Mouse (Mus musculus) Patski (cell line): Measurements from ENCODE around the gene Plekha6. TPM values are rescaled to one million over a fixed set of nuclear protein-coding genes. Genes with fewer than 3 reads are reported as not detected.

ENCODE experiments used
- ATAC-seq: fragments of 100-300 bp; one replicate; pipeline ENCODE4 v1.8.0; 2021
- CTCF ChIA-PET: fragments of 350-600 bp; sonication (Branson Sonifier 250); formaldehyde crosslinking; loops from one replicate; lab custom pipeline; 2022; ENCODE audit warnings: inconsistent platforms; lab: Charles Lee
- POLR2A ChIA-PET: fragments of 350-600 bp; sonication (Branson Sonifier 250); formaldehyde crosslinking; loops from one replicate; lab custom pipeline; 2022; ENCODE audit warnings: antibody characterized with exemption, inconsistent platforms; lab: Charles Lee
- DNase-seq: peaks from one replicate; pipeline ENCODE4 v3.0.0-alpha.2; 2011; ENCODE audit warnings: low read depth, low spot score
- H3K27me3 ChIP-seq: fragments of 371-371 bp; one replicate; pipeline ENCODE4 v1.5.1; 2021
- CTCF ChIP-seq: fragments of 100-300 bp; IDR thresholded peaks from one replicate; pipeline ENCODE4 v1.5.1; 2021
- in situ Hi-C: fragments of 300-500 bp; cut with MboI; formaldehyde crosslinking; loops from 3 replicates; pipeline ENCODE4 v1.11.1; 2018; ENCODE audit warnings: low pct_unique_long_range_greater_than_20kb, mixed read lengths
- polyA plus RNA-seq: library from polyadenylated mRNA; unstranded; gene quantifications from one replicate; pipeline ENCODE4 v1.2.3, GENCODE M21; 2021

Plekha6 gene
- polyA plus RNA-seq, 1 experiment from 2014 or later: 17.6 TPM

- TF ChIP-seq CTCF: no peak
- ATAC-seq: no peak
- ChIA-PET CTCF (interaction anchor here (1.1 kb wide), 1 partner anchor 17 kb away, joined by 4 read pairs; no protein-coding TSS in a partner anchor), POLR2A (no interaction called here)
- in situ Hi-C loops: loop anchor here (10.0 kb wide), 1 partner anchor 288 kb away; no protein-coding TSS in a partner anchor
- DNase-seq: no peak
- H3K27me3 ChIP-seq: no peaks in the 10 kb centered on the region
Measured at GRCm38 (mm10) chr1:133316577-133316976, 152.6 kb downstream of the Plekha6 start.

GRCm38 (mm10) chr1:133317149-133317548 lies 153.1 kb downstream of the Plekha6 start:
- CTCF ChIA-PET: no interaction called here
- ATAC-seq: no peak
- in situ Hi-C loops: loop anchor here (10.0 kb wide), 1 partner anchor 288 kb away; no protein-coding TSS in a partner anchor
- H3K27me3 ChIP-seq: no peaks in the 10 kb centered on the region
- POLR2A ChIA-PET: no interaction called here
- DNase-seq: no peak
- TF ChIP-seq CTCF: no peak

- H3K27me3 ChIP-seq: no peaks in the 10 kb centered on the region
- in situ Hi-C loops: no loop called here
- ChIA-PET POLR2A (no interaction called here), CTCF (interaction anchor here (1.0 to 2.1 kb wide), 5 partner anchors 13 to 144 kb away, joined by 3 to 7 read pairs (median 5); no protein-coding TSS in a partner anchor)
- no peak for TF ChIP-seq CTCF
- no peak for ATAC-seq
- DNase-seq: no peak
Measured at GRCm38 (mm10) chr1:133321267-133321925, 157.4 kb downstream of the Plekha6 start, which contains the start of gene Kiss1. Gene Kiss1, plus strand, starts transcription at chr1:133321875.

GRCm38 (mm10) chr1:133323333-133323732 lies 159.3 kb downstream of the Plekha6 start:
- ATAC-seq (no peak), DNase-seq (no peak)
- CTCF ChIA-PET: interaction anchor here (0.8 kb wide), 1 partner anchor 30 kb away, joined by 3 read pairs; no protein-coding TSS in a partner anchor
- H3K27me3 ChIP-seq: peaks cover 2% of the 10 kb centered on the region
- POLR2A ChIA-PET: no interaction called here
- in situ Hi-C loops: no loop called here
- TF ChIP-seq CTCF: no peak

- no peak for TF ChIP-seq CTCF
- POLR2A ChIA-PET: interaction anchor here (0.6 kb wide), 1 partner anchor 181 kb away, joined by 3 read pairs; no protein-coding TSS in a partner anchor
- in situ Hi-C loops: no loop called here
- H3K27me3 ChIP-seq: peaks cover 24% of the 10 kb centered on the region
- no peak for DNase-seq
- CTCF ChIA-PET: no interaction called here
- no peak for ATAC-seq
Measured at GRCm38 (mm10) chr1:133325951-133326350, 161.9 kb downstream of the Plekha6 start.

GRCm38 (mm10) chr1:133327094-133327493 lies 163.1 kb downstream of the Plekha6 start:
- in situ Hi-C loops: no loop called here
- CTCF ChIA-PET: no interaction called here
- H3K27me3 ChIP-seq: peaks cover 26% of the 10 kb centered on the region
- no peak for ATAC-seq
- TF ChIP-seq CTCF: no peak
- POLR2A ChIA-PET: no interaction called here
- DNase-seq: no peak

- ATAC-seq (no peak), DNase-seq (no peak)
- no peak for TF ChIP-seq CTCF
- CTCF ChIA-PET: no interaction called here
- POLR2A ChIA-PET: interaction anchor here (1.8 kb wide), 1 partner anchor 9 kb away, joined by 3 read pairs; no protein-coding TSS in a partner anchor
- in situ Hi-C loops: no loop called here
- H3K27me3 ChIP-seq: peaks cover 31% of the 10 kb centered on the region
Measured at GRCm38 (mm10) chr1:133328299-133328795, 164.3 kb downstream of the Plekha6 start.

- in situ Hi-C loops: no loop called here
- DNase-seq: no peak
Measured at GRCm38 (mm10) chr1:133328896-133329637, 165.1 kb downstream of the Plekha6 start.

GRCm38 (mm10) chr1:133329638-133329964 lies 165.6 kb downstream of the Plekha6 start:
- ATAC-seq (no peak), DNase-seq (no peak)
- peaks cover 38% of the 10 kb centered on the region for H3K27me3 ChIP-seq
- TF ChIP-seq CTCF: no peak
- ChIA-PET POLR2A (interaction anchor here (1.8 kb wide), 1 partner anchor 8 kb away, joined by 3 read pairs; no protein-coding TSS in a partner anchor), CTCF (no interaction called here)
- in situ Hi-C loops: no loop called here

More at GRCm38 (mm10) chr1:133328896-133329637, 165.1 kb downstream of the Plekha6 start:
- TF ChIP-seq CTCF: no peak
- ChIA-PET CTCF (no interaction called here), POLR2A (interaction anchor here (1.8 kb wide), 1 partner anchor 8 kb away, joined by 3 read pairs; no protein-coding TSS in a partner anchor)
- peaks cover 35% of the 10 kb centered on the region for H3K27me3 ChIP-seq
- no peak for ATAC-seq

GRCm38 (mm10) chr1:133331142-133331541 lies 167.1 kb downstream of the Plekha6 start:
- CTCF ChIA-PET: interaction anchor here (1.3 kb wide), 1 partner anchor 49 kb away, joined by 3 read pairs; no protein-coding TSS in a partner anchor
- H3K27me3 ChIP-seq: peaks cover 46% of the 10 kb centered on the region
- no peak for TF ChIP-seq CTCF
- POLR2A ChIA-PET: no interaction called here
- in situ Hi-C loops: no loop called here
- no peak for DNase-seq
- no peak for ATAC-seq
